Mouse (Mus musculus): Measurements from ENCODE around the gene Eef1g.

DNA sequence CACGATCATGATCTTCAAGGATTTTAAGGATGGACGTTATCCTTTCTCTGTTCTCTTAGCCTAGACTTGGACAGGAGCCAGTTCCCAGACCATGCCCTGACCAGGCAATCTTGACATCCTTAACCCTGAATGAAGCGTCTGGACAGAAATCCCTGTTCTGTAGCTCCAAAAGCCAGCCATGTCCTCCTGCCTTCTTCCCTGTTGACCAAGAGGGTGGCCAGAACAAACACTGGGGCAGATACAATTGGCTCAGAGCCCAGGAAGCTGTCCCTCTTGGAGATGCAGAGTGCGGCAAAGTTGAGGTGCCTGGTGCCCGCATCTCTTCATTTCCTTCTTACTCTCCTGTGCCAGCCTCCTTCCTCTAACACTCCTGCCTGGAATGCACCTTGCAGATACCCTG is 19.1 kb downstream of the Eef1g start:
- TF ChIP-seq CTCF (conservative IDR thresholded peaks at IDR 0.05; ENCODE audit: low read length) (no peak), NANOG (IDR thresholded peaks at IDR 0.05; ENCODE audit: borderline replicate concordance, low read length) (no peak)
